Mouse (Mus musculus) kidney, adult 9 months (tissue): Measurements from ENCODE around the gene Slc2a12.
A peak's percentile ranks its signal among the peaks of the same experiment; 100 is the strongest.

Source experiments
- DNase-seq: peaks from one replicate; pipeline ENCODE4 v3.0.0; 2022

Gene Slc2a12

DNA sequence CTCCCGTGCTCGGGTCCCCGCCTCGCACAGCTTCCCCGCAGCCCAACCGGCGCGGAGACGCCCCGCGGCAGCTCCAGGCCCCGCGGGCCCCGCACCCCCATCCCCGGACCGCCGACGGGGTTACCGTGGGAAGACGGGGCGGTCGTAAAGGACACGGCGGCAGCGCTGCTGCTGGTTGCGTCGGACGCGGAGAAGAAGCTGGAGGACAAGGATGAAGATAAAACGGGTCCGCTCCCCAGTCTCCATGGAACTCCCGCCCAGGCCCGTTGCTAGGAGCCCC is 86.1 kb downstream of the Slc2a12 start:
- DNase-seq, result no peak

DNA sequence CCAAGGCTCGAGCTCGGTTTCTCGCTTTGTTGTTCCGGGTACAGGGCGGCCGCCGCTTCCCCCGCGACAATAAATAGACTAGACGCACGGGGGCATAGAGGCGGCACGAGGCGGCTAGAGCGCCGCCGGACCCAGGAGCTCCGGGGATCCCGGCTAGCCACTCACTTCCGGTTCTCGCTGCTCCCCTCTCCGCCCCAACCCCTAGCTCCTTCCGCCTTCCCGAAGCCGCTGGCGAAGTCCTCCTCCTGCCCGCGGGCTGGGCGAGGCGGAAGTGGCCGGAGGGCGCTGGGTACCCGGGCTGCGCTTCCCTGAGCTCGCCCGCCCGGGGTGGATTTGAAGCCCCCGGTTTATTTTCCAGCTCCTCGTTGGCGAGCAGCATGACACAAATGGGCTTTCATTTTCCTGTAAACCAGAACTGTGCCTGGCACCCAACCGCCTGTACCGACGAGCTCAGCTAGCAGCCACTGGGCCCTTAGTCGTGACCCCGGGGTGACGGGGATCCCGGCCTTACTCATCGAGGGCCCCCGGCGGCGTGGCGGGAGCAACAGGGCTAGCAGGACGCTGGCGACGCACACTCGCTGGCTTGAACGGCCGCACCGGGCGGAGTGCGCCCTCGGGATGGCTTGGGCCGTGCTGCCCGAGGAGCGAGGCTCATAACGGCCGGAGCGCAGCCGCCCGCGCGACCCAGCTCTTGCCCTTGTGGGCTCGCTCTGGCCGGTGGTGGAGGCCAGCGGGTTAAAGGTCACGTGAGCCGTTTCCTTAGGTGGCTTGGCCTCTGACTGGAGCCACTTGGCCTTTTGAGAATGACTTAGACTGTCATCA is 86.7 kb downstream of the Slc2a12 start, which contains the start of gene Tbpl1:
Gene Tbpl1 (minus strand): TSS at position 667 of the 822 bp plus-strand sequence.
- peak; percentile 97 for DNase-seq

DNA sequence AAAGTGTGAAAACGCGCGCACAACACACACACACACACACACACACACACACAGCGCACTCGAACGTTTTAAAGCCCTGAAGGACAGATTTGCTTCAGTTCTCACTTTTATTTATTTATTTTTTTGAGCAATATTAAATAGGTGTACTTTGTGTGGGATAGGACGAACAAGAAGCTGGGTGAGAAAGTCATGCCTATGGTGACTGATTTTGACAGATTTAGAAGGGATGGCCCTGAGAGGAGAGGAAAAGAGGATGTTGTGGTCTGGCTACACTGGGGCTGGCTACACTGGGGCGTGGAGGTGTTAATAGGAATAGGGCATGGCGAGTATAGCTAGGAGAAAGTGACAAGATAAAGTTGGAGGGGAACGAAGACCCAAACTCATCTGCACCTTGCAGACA is 87.4 kb downstream of the Slc2a12 start:
- peak; percentile 30 for DNase-seq

DNA sequence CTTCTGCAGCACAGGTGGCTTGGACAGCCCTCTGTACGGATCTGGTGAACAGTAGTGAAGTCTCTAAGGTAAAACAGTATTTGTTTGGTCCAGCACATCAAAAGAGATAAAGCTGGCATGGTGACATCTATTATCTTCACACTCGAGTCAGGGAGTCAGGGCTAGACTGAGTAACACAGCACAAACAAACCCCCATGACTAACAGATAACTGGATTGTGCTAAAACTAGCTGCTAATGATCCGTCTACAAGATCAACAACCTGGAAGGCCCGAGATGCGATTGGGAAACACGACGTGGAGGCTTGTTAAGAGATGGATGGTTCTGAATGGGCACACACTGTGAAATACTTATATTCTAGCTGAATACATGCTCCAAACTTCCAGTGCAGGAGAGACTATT is 101.1 kb downstream of the Slc2a12 start:
- no peak for DNase-seq

- DNase-seq, result no peak
Observed at GRCm38 (mm10) chr10:22746334-22747322, 101.8 kb downstream of the Slc2a12 start.

DNA sequence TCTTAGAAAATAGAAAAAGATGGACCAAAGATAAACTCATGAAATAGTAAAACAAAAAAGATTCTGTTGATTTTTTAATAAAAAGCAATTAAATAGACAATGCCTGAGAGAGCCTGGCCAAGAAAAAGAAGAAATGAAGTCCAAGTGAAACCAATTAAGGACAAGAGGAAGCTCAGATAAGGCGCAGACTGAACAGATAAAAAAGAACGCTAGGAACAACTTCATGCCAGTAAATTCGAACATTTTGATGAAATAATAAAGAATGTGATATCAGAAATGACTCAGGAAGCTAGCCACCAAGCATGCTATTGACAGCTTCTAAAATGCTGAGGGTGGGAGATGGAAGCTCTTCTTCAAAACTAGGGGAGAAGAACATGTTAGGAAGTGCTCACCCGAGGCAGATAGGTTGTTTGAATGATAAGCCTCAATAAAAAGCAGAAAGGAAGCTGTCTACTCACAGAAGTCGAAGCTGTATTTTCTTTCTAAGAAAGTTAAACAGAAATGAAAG is 106.4 kb downstream of the Slc2a12 start:
- DNase-seq, result no peak
